ENCODE assay signal across 8 mouse cellular contexts in the genomic region with DNA sequence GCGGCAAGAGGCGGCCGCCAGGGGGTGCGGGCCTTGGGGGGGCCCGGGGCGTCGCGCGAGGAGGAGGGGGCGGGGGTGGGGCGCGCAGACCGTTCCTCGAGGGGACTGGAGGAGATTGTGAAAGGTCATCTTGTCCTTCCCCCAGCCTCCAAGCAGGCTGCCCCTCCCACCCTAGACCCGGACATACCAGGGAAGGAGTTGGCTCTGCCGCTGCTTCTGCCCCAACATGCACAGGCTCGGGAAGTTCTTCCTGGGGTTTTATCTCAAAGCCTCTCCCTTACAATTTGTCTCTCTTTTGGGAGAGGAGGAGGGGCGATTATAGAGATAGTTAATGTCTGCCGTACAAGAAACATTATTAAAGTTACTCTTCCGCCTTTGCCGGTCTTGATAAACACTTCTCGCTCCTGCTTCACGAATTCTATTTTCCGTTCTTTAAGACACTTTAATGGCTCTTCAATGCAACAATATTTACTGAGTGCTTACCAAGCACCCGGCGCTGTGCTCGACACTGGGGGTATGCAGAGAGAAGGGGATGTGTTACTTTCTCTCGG. TPM values are rescaled to one million over a fixed set of nuclear protein-coding genes. Genes with fewer than 3 reads are reported as not detected.
A peak's percentile ranks its signal among the peaks of the same experiment; 100 is the strongest.
DNase-seq lines count a peak whose midpoint lies in the region; ATAC-seq and TF ChIP-seq lines count a peak whose summit lies in the region.

No protein-coding gene starts in this region.

- H3K9ac ChIP-seq in forebrain, embryonic 11.5 days (ENCODE audit: low read length): peak overlapping the region; percentile 96
- H3K9ac ChIP-seq in hindbrain, embryonic 12.5 days: peak overlapping the region; percentile 98
- peak overlapping the region; percentile 76 for H3K9ac ChIP-seq in liver, adult 2 months (ENCODE audit: low read depth, low read length)
- H3K9ac ChIP-seq in midbrain, embryonic 16.5 days (ENCODE audit: low read depth, low read length): peak overlapping the region; percentile 81

- DNase-seq in gastrocnemius, adult 18-20 months (ENCODE audit: low spot score): peak; percentile 42
- no peak for DNase-seq in gastrocnemius, adult 8-10 months (ENCODE audit: low spot score in 2 of 2)
- DNase-seq in adrenal gland, postnatal 25 days: peak; percentile 62
- no peak for DNase-seq in forebrain, embryonic 11.5 days (ENCODE audit: low spot score)
- DNase-seq in liver, adult 2 months (ENCODE audit: extremely low read depth, low read depth, low spot score): peak; percentile 37

- peak overlapping the region; percentile 76 for H3K4me2 ChIP-seq in forebrain, embryonic 11.5 days (ENCODE audit: low read depth, low read length, severe bottlenecking)
- H3K4me2 ChIP-seq in hindbrain, embryonic 12.5 days (replicated peaks): peak overlapping the region; percentile 66
- peak overlapping the region; percentile 68 for H3K4me2 ChIP-seq in midbrain, embryonic 16.5 days (ENCODE audit: low read length)

- H3K36me3 ChIP-seq in forebrain, embryonic 11.5 days (ENCODE audit: control insufficient read depth, insufficient read depth, low read length): no peaks in the 10 kb centered on the region
- H3K36me3 ChIP-seq in hindbrain, embryonic 12.5 days: no peaks in the 10 kb centered on the region
- no peaks in the 10 kb centered on the region for H3K36me3 ChIP-seq in liver, adult 2 months (ENCODE audit: control insufficient read depth, insufficient read depth, low read length)
- no peaks in the 10 kb centered on the region for H3K36me3 ChIP-seq in midbrain, embryonic 16.5 days (ENCODE audit: control insufficient read depth, insufficient read depth, low read length)

- peak; percentile 24; the same call in 1 of the 2 replicates for ATAC-seq in forebrain, embryonic 11.5 days (replicated peaks; ENCODE audit: low FRiP score)
- ATAC-seq in hindbrain, embryonic 12.5 days (ENCODE audit: low FRiP score): peak; percentile 20
- ATAC-seq in midbrain, embryonic 16.5 days: no peak
- no peak for ATAC-seq in frontal cortex, adult (ENCODE audit: low TSS enrichment)

- peaks cover 15% of the 10 kb centered on the region; the same call in 1 of the 2 replicates for H3K79me2 ChIP-seq in liver, adult 2 months (ENCODE audit: control insufficient read depth, insufficient read depth, low read length)

- 0 out of 2 replicates have a peak, but pooled peaks have one; percentile 21 for TF ChIP-seq POLR2A in liver, adult 2 months (IDR thresholded peaks at IDR 0.05; ENCODE audit: extremely low read depth, insufficient read depth, low read length)

- no peaks in the 10 kb centered on the region for H3K9me3 ChIP-seq in forebrain, embryonic 11.5 days (ENCODE audit: control insufficient read depth, low read length)
- no peaks in the 10 kb centered on the region for H3K9me3 ChIP-seq in hindbrain, embryonic 12.5 days (replicated peaks)
- no peaks in the 10 kb centered on the region for H3K9me3 ChIP-seq in midbrain, embryonic 16.5 days (replicated peaks; ENCODE audit: control insufficient read depth, low read length, poor library complexity, severe bottlenecking)

- H3K27ac ChIP-seq in forebrain, embryonic 11.5 days (ENCODE audit: low read depth, low read length): peak overlapping the region; percentile 100
- H3K27ac ChIP-seq in hindbrain, embryonic 12.5 days: peak overlapping the region; percentile 99
- peak overlapping the region; percentile 59 for H3K27ac ChIP-seq in liver, adult 2 months (replicated peaks; ENCODE audit: insufficient read depth, low read depth, low read length)
- peak overlapping the region; percentile 95 for H3K27ac ChIP-seq in midbrain, embryonic 16.5 days (ENCODE audit: low read length)

- H3K4me3 ChIP-seq in forebrain, embryonic 11.5 days (ENCODE audit: low read depth, low read length): peak overlapping the region; percentile 82
- H3K4me3 ChIP-seq in hindbrain, embryonic 12.5 days: peak overlapping the region; percentile 70
- H3K4me3 ChIP-seq in liver, adult 2 months (ENCODE audit: insufficient read depth, low read depth, low read length): peak overlapping the region; percentile 54
- peak overlapping the region; percentile 64 for H3K4me3 ChIP-seq in midbrain, embryonic 16.5 days (ENCODE audit: low read depth, low read length)

- under 1% methylated on average over 22 of the region's 28 CpGs for WGBS in forebrain, embryonic 11.5 days
- WGBS in hindbrain, embryonic 12.5 days: under 1% methylated on average over 27 of the region's 28 CpGs
- WGBS in liver, adult 2 months: 2% methylated on average over 24 of the region's 28 CpGs
- under 1% methylated on average over 17 of the region's 28 CpGs for WGBS in midbrain, embryonic 16.5 days

- H3K27me3 ChIP-seq in forebrain, embryonic 11.5 days (ENCODE audit: control insufficient read depth, insufficient read depth, low read length): no peaks in the 10 kb centered on the region
- H3K27me3 ChIP-seq in hindbrain, embryonic 12.5 days: no peaks in the 10 kb centered on the region
- H3K27me3 ChIP-seq in liver, adult 2 months (ENCODE audit: control insufficient read depth, insufficient read depth, low read length): no peaks in the 10 kb centered on the region
- no peaks in the 10 kb centered on the region for H3K27me3 ChIP-seq in midbrain, embryonic 16.5 days (ENCODE audit: control insufficient read depth, insufficient read depth, low read depth, low read length)

- H3K4me1 ChIP-seq in forebrain, embryonic 11.5 days (replicated peaks; ENCODE audit: control insufficient read depth, insufficient read depth, low read length): peaks cover 44% of the 10 kb centered on the region
- H3K4me1 ChIP-seq in hindbrain, embryonic 12.5 days: peaks cover 64% of the 10 kb centered on the region
- H3K4me1 ChIP-seq in liver, adult 2 months (ENCODE audit: control insufficient read depth, insufficient read depth, low read length): peaks cover 28% of the 10 kb centered on the region
- peaks cover 56% of the 10 kb centered on the region for H3K4me1 ChIP-seq in midbrain, embryonic 16.5 days (ENCODE audit: control insufficient read depth, insufficient read depth, low read length)

- no peak for TF ChIP-seq CTCF in liver, adult 2 months (IDR thresholded peaks at IDR 0.05; ENCODE audit: low read depth, low read length)

RNA-seq across cellular contexts. Expression of a gene that starts 0.6 kb away (rescaled TPM):
- total RNA-seq in gastrocnemius, adult 18-20 months (2021): 1 to 10 TPM in 1 of 2 experiments, under 1 TPM in 1; 0.84 to 1.2 TPM
- total RNA-seq in gastrocnemius, adult 8-10 months (2022): 1 to 10 TPM in 3 of 4 experiments, under 1 TPM in 1; 0.60 to 1.4 (median 1.2) TPM
- total RNA-seq in adrenal gland, postnatal 25 days (2021): 0.97 and 1.8 TPM in 2 replicates
- polyA plus RNA-seq in forebrain, embryonic 11.5 days (2014; fragmentation: Nextera tagmentation; extraction: Ambion mirVana): 0.92 and 0.95 TPM in 2 replicates
- 0.59 and 1.6 TPM in 2 replicates for polyA plus RNA-seq in hindbrain, embryonic 12.5 days (2016; fragmentation: Nextera tagmentation; extraction: Ambion mirVana)
- not detected in 2 replicates for total RNA-seq in liver, adult 2 months (2014; rRNA removed)
- polyA plus RNA-seq in liver, adult 2 months (2012; rRNA removed): 0.11 TPM in 1 of 2 replicates, not detected in the other
- polyA plus RNA-seq in midbrain, embryonic 16.5 days (2015; fragmentation: Nextera tagmentation; extraction: Ambion mirVana): 0.16 and 1.0 TPM in 2 replicates

RNA-seq across cellular contexts. Expression of a gene that starts 5.7 kb away (rescaled TPM):
- 10 to 100 TPM; 11.1 to 14.4 TPM for total RNA-seq in gastrocnemius, adult 18-20 months (2021)
- total RNA-seq in gastrocnemius, adult 8-10 months (2022): 10 to 100 TPM in 3 of 4 experiments, 1 to 10 TPM in 1; 9.9 to 14.0 (median 13.0) TPM
- 58.4 and 63.3 TPM in 2 replicates for total RNA-seq in adrenal gland, postnatal 25 days (2021)
- polyA plus RNA-seq in forebrain, embryonic 11.5 days (2014; fragmentation: Nextera tagmentation; extraction: Ambion mirVana): 105 and 116 TPM in 2 replicates
- 64.4 and 71.7 TPM in 2 replicates for polyA plus RNA-seq in hindbrain, embryonic 12.5 days (2016; fragmentation: Nextera tagmentation; extraction: Ambion mirVana)
- 8.9 and 12.6 TPM in 2 replicates for total RNA-seq in liver, adult 2 months (2014; rRNA removed)
- polyA plus RNA-seq in liver, adult 2 months (2012; rRNA removed): 27.8 and 31.4 TPM in 2 replicates
- polyA plus RNA-seq in midbrain, embryonic 16.5 days (2015; fragmentation: Nextera tagmentation; extraction: Ambion mirVana): 30.3 and 33.6 TPM in 2 replicates

RNA-seq across cellular contexts. Expression of a gene that starts 27.4 kb away (rescaled TPM):
- not detected for total RNA-seq in gastrocnemius, adult 18-20 months (2021)
- total RNA-seq in gastrocnemius, adult 8-10 months (2022): not detected
- total RNA-seq in adrenal gland, postnatal 25 days (2021): not detected in 2 replicates
- polyA plus RNA-seq in forebrain, embryonic 11.5 days (2014; fragmentation: Nextera tagmentation; extraction: Ambion mirVana): not detected in 2 replicates
- polyA plus RNA-seq in hindbrain, embryonic 12.5 days (2016; fragmentation: Nextera tagmentation; extraction: Ambion mirVana): not detected in 2 replicates
- not detected in 2 replicates for total RNA-seq in liver, adult 2 months (2014; rRNA removed)
- polyA plus RNA-seq in liver, adult 2 months (2012; rRNA removed): not detected in 2 replicates
- polyA plus RNA-seq in midbrain, embryonic 16.5 days (2015; fragmentation: Nextera tagmentation; extraction: Ambion mirVana): not detected in 2 replicates

RNA-seq across cellular contexts. Expression of a gene that starts 30.3 kb away (rescaled TPM):
- total RNA-seq in gastrocnemius, adult 18-20 months (2021): 10 to 100 TPM in 1 of 2 experiments, 1 to 10 TPM in 1; 7.8 to 13.7 TPM
- 1 to 10 TPM; 5.7 to 9.4 (median 6.2) TPM for total RNA-seq in gastrocnemius, adult 8-10 months (2022)
- 55.7 and 59.3 TPM in 2 replicates for total RNA-seq in adrenal gland, postnatal 25 days (2021)
- polyA plus RNA-seq in forebrain, embryonic 11.5 days (2014; fragmentation: Nextera tagmentation; extraction: Ambion mirVana): 93.3 and 99.7 TPM in 2 replicates
- 126 and 133 TPM in 2 replicates for polyA plus RNA-seq in hindbrain, embryonic 12.5 days (2016; fragmentation: Nextera tagmentation; extraction: Ambion mirVana)
- total RNA-seq in liver, adult 2 months (2014; rRNA removed): 6.1 and 9.5 TPM in 2 replicates
- 12.5 and 16.1 TPM in 2 replicates for polyA plus RNA-seq in liver, adult 2 months (2012; rRNA removed)
- 78.0 and 79.7 TPM in 2 replicates for polyA plus RNA-seq in midbrain, embryonic 16.5 days (2015; fragmentation: Nextera tagmentation; extraction: Ambion mirVana)

Comparison
In these comparisons a context has a peak if more than half of its experiments do, and no peak if none do; other contexts are left out.
1. DNase-seq: peak in gastrocnemius, adult 18-20 months (single experiment), adrenal gland, postnatal 25 days (single experiment) and liver, adult 2 months (single experiment); none in gastrocnemius, adult 8-10 months (0 of 2) and forebrain, embryonic 11.5 days (single experiment).
2. ATAC-seq: peak in forebrain, embryonic 11.5 days (single experiment) and hindbrain, embryonic 12.5 days (single experiment); none in midbrain, embryonic 16.5 days (single experiment) and frontal cortex, adult (single experiment).
3. Peak in every context shown above with its lines, with median percentiles within 50 percentile points of each other: H3K27ac ChIP-seq, H3K4me2 ChIP-seq, H3K4me3 ChIP-seq and H3K9ac ChIP-seq.